Mouse (Mus musculus): ENCODE data around the gene Tanc1.
"Not testable (repeated sequence)": the region's sequence is repeated elsewhere in the genome, so short reads cannot be mapped to it uniquely, and the experiment has no call there.

The Tanc1 gene

DNA sequence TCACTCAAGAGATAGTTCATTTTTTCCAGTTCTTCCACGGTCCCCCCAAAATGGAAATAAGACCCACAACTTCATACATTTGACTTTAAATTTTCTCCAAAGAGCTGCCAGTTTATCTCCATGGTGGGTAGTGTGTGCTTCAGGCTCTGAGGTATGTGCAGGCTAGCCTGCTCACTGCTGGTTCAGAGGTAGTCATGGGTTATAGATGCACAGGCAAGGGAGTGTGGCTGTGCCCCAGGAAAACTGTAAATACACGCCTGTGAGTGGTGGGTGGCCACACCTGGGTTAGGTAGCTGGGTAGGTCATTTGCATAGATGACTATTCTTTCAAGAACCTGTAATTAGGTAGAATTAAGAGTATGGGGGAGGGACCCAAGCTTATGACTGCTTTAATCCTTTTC, 227.9 kb downstream of the Tanc1 start:
- no peak for DNase-seq

DNA sequence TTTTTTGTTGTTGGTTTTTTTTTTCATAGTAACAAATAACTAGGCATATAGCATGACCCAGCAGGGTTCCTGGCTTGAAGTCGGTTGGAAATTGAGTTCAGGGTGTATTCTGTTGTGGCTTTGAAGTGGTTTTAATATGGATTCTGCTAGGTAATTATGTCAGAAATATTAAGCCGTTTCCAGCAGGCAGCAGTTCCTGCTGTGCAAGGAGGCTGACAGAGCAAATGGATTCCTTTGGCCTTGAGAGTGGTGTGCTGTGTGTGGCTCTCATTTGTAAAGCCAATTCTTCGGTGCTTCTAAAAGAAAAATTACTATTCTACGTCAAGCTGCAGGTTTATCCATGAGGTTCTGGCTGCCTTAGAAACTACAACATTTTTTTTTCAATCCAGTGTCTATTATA, 228.3 kb downstream of the Tanc1 start:
- no peak for DNase-seq

DNA sequence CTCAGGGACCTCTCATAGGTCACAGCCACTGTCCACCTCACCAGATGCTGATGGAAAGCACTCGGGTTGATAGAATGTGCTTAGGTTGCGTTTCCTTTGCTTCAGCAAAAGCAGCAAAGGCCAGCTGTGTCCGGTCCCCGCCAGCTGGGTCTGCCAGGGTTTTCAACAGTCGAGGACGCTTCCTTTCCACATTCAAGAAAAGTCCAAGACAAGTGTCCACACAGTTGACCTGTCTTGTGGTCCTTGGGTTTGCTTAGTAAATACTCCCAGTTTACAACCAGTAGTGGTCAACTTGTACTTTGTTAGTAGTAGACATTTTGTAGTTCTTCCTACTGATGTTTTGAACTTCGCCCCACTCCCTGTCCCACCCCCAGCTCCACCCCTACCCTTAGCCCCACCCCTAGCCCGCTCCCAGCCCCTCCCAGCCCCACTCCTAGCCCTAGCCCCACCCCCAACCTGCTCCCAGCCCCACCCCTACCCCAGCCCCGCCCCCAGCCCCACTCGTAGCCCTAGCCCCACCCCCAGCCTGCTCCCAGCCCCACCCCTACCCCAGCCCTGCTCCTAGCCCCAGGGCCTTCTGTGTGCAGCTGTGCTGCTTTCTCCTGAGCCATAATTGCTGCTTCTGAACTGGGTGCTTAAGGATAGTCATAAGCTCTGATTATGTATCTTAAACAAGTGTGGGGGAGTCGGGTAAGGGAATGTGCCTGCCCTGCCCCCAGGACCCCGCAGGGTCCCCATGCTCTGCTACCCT, 229.5 kb downstream of the Tanc1 start:
- no peak for DNase-seq

DNA sequence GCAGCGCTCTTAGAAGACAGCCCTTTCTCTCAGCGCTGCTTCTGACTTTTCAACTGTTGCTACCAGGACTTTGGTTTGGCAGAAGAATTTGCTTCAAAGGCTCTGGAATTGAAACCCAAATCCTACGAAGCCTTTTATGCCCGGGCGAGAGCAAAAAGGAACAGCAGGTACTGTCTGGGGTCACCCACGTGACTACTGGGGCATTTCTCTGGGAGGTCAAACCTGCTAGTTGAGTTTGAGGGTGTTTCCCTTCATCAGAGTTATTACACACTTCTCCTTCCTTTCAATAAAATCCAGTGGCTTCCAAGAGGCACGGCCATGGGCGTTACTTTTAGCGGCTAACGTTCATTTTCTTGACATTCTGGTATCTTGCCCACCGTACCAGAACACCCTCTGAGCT, 230.1 kb downstream of the Tanc1 start:
- DNase-seq = no peak

GRCm38 (mm10) chr2:59842556-59843008, 230.7 kb downstream of the Tanc1 start:
- no peak for DNase-seq

DNA sequence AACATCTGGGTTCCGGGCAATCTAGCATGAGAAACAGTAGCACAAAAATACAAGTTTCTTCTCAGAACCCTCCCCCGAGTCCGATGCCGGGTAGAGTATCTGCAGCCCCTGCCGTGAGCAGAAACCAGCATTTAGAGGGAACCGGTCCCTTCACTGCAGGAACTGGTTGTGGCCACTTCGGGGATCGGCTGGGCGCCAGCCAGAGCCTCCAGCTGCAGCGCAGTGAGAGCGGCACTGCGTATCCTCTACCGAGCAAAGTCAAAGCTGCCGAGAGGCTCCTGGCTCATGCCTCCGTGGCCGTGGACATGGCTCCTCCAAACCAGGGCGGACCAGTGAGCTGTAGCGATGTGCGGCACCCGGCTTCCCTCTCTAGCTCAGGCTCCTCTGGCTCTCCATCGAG, 231.3 kb downstream of the Tanc1 start:
- no peak for DNase-seq

DNA sequence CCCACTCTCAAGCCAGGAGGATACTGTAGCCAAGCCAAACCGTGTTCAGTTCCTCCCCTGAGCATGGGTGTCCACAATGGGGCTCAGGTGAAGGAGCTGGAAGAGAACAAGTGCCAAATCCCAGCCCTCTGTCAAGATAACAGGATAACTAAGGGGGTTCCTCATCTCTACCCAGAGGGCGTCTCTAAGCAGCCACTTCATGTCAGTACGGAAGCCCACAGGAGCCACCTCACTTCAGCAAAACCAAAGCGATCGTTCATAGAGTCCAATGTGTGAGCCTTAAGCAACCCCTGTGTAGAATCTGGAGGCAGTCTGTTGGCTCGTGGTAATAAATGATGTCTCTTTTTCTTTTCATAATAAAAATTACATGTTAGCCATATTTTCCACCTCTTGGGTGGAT, 232.0 kb downstream of the Tanc1 start:
- no peak for DNase-seq

DNA sequence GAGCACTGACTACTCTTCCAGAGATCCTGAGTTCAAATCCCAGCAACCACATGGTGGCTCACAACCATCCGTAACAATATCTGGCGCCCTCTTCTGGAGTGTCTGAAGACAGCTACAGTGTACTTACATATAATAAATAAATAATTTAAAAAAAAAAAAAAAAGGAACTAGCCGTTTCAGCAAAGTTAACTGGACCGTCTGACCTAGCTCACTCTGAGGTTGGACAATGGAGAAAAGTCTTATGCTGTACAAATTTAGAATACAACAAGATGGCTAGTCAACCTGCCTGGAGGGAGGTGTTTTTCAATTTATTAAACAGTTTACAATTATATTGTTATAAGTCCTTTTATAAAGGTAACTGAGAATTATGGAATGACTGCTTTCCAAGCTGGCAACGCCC, 240.0 kb downstream of the Tanc1 start:
- DNase-seq = not testable (repeated sequence)

DNA sequence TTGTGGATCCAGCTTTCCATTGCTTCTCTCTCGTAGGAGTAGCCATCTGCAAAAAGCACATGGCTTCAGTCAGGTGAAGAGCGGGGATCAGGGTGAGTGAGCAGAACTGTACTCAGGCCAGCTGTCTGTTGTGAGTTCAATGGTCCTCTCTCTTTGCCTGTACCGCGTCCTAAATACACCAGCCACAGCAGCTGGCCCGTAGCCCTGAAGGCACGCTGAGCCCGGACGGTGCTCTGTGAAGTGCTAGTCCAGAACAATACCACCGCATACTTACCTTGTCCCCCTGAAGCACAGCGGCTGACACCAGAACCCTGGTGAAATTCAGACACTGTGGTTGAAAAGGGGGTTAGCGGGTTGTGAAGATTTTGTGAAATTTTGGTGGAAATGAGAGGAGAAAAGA, 241.1 kb downstream of the Tanc1 start:
- peak in 1 of 2 experiments; percentile 10 for DNase-seq

GRCm38 (mm10) chr2:59853543-59853942, 241.7 kb downstream of the Tanc1 start:
- peak in 1 of 2 experiments; percentile 29 for DNase-seq

GRCm38 (mm10) chr2:59854363-59854762, 242.5 kb downstream of the Tanc1 start:
- DNase-seq = peak; percentile 36 to 38

DNA sequence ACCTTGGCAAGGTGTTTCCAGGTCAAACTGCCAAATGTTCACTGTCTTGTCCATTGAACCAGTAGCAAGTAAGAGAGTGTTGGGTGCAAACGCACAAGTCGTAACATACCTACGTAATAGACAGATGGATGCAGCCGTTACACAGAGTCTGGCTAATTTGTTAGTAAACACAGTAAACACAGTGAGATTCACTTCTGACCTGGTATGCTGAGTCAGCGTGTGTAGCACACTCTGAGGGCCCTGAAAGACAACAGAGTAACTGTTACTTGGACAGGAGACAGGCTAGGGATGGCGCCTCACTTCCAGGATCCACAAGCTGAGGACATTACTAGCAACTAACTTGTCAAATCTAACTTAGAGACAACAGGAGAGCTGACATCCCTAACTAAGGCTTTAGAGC, 250.8 kb downstream of the Tanc1 start:
- DNase-seq = no peak

DNA sequence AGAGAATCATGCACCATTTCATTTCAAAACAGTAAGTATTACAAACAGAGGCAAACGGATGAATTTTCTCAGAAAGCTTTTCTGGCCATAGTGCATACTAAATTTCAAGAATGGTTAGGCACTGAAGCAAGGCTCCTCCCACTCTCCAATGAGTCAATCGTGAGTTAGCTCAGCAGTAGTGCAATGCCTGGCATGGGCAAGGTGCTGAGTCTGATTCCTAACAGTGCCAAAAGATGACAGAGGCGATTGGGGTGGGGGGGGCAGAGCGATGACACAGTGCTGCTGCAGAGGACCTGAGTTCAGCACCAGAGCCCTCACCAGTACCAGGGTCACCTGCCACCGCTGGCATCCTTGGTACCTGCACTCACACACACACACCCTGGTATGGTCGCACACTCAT, 258.7 kb downstream of the Tanc1 start:
- DNase-seq = no peak

- no peak for DNase-seq
These were observed 264.6 kb downstream of the Tanc1 start for GRCm38 (mm10) chr2:59876482-59876881.

DNA sequence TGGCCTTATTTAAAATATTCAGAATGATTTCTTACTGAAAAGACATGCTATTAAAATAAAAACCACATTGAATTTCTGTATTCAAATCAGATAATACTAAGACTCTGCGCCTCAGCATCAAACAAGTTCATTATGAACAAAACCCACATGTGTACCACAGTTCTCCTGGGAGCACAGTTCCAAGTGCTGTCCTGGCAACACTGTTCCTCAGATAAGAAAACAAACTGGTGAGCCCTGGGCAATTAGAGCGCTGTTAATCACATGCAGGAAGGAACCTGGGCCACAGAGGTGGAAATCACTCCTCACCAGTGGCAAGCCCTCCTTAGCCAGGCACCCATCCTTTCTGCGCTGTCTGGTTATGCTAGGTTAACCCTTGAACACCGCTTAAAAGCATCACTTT, 265.5 kb downstream of the Tanc1 start:
- no peak for DNase-seq

- DNase-seq = no peak
These were observed 266.4 kb downstream of the Tanc1 start for GRCm38 (mm10) chr2:59878221-59878620.

- no peak for DNase-seq
These were observed 269.6 kb downstream of the Tanc1 start for GRCm38 (mm10) chr2:59881404-59881803.

DNA sequence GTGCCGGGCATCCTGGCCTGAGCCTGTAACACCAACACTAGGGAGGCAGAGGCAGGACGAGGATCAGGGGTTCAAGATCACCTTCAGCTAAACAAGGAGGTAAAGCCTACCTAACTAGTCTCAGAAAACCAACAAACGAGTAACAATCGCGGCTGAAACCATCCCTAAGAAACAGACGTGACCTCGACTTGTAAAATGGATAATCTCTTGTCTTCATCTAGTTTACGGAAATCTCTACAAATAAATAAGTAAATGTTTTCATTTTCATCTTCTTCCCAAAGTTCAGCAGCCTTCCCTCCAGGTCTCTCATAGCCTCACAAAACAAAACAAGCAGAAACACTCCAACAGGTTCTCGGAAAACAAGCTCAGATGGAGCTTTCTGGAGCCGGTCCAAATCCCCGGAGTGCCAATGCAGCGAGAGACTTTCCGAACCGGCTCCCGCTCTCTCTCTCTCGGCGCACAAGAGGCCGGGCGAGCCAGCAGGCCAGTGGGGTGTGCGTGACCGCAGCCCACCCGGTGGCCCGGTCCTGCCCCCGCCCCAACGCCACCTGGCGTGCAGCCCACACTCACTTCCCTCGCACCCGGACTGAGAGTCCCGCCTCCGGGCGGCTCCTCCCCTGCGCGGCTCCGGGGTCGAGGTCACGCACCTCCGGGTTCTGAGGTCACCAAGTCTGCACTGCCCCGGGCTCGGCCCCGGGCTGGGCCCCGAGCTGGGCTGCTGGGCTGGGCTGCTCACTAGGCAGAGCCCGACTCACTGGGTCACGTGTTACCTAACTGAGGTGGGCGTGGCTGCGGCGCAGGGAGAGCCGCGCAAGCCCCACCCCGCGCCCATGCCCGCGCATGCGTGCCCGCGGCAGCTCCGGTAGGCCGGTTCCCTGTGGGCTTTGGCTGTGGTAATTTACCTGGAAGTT, 270.2 kb downstream of the Tanc1 start, which contains the start of gene Wdsub1:
Gene Wdsub1, minus strand, starts transcription at position 761 of the 911 bp plus-strand sequence.
- DNase-seq = peak; percentile 89 to 92

DNA sequence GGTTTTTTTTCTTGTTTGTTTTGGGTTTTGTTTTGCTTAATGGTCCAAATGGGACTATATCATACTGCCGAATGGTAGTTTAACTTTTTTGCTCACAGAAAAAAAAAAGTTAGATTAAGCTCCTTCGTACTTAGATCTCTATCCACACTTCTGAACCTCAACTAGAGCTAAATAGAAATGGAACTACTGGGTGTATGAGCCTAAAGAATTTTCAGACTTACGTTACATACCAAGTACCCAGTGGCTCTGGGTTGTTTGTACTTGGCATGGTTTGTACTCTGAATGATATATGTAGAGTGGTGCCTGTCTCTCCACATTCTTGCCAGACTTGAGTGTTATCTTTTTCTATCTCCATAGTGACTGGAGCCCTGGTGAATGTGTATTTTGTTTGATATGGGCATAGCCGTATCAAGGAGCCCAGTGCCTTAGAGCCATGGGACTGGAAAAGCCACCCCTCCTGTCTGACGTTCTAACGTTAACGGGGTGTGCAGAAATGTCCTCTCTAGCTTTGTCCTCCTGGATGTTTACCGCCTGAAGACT, 271.0 kb downstream of the Tanc1 start:
- no peak for DNase-seq

DNA sequence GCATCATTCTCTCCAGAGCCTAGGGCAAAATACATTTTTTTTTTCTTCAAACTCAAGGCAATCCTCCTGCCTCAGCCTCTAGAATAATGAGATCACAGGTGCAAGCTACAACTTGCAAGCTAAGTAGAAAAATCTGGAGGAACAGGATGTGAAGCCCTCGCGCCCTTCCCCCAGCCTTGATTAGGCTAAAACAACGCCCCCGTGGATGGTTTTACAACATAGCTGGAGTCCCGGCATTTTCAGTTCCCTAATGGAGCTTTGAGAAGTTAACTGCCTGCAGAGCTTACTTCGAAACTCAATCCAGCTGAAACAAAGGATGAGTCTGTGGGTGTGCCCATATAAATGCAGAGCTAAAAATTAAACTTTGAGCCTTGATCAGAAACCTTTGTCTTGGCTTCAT, 277.9 kb downstream of the Tanc1 start:
- no peak for DNase-seq
